Mouse (Mus musculus): Measurements from ENCODE around the gene Clybl. TPM values are rescaled to one million over a fixed set of nuclear protein-coding genes. Genes with fewer than 3 reads are reported as not detected.

Gene Clybl
- polyA plus RNA-seq, 1 experiment, result 2.0 TPM

DNA sequence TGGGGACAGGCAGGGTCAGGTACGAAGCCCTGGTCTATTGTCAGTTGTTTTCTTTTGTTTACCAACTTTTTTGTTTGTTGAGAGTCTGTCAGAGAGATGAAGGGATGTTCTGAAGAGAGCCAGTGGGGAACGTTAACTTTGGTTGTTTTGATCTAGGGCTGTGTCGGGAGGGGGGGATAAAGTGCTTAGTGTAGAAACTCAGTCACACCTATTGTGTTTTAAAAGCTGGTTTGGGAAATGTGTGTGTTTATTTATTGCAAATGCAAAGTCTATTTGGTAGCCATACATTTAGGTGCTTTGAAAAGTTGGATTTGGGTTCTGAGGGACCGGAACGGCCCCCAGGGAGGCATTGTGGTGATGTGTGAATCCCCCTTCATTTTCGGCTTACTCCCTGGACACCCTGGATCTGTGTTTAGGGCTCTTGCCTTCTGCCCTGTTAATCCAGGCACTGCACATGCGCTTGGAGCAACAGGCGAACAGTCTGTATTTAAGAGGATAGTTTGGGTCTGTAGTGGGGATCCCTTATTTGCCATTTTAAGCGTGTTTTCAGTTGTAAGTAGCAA, 99.6 kb downstream of the Clybl start:
- no peak overlapping the region for H3K27ac ChIP-seq (ENCODE audit: control insufficient read depth, insufficient read depth, low read depth, low read length)
- H3K4me3 ChIP-seq (ENCODE audit: control insufficient read depth, low read depth, low read length), result no peak overlapping the region
- TF ChIP-seq CTCF (IDR thresholded peaks at IDR 0.05; ENCODE audit: control insufficient read depth, insufficient read depth, insufficient replicate concordance, low read depth, low read length), result no peak
- no peak for TF ChIP-seq POLR2A (IDR thresholded peaks at IDR 0.05; ENCODE audit: control insufficient read depth, low read depth, low read length)
- H3K36me3 ChIP-seq (ENCODE audit: control insufficient read depth, insufficient read depth, low read length), result no peaks in the 10 kb centered on the region
- H3K4me1 ChIP-seq (ENCODE audit: control insufficient read depth, insufficient read depth, low read length), result no peaks in the 10 kb centered on the region
- H3K27me3 ChIP-seq (ENCODE audit: control insufficient read depth, insufficient read depth, low read length), result no peaks in the 10 kb centered on the region

DNA sequence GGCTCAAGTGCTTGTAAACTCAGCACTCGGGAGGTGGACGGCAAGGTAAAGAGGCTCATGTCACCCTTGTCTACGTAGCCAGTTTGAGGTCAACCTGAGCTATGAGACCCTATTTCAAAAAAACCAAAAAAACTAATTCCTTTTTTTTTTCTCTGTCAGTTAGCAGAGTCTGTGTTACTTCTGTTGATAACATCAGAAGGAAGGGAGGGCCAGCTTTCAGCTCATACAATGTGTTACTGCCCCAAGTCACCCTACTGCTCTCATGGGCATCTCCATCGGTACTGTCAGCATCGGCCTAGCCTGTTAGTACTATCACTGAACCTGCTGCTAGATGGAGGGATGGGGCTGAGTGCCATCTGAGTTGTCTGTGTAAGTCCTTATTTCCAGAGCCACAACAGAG, 102.5 kb downstream of the Clybl start:
- no peaks in the 10 kb centered on the region for H3K36me3 ChIP-seq (ENCODE audit: control insufficient read depth, insufficient read depth, low read length)
- no peak for TF ChIP-seq POLR2A (IDR thresholded peaks at IDR 0.05; ENCODE audit: control insufficient read depth, low read depth, low read length)
- no peak for TF ChIP-seq CTCF (IDR thresholded peaks at IDR 0.05; ENCODE audit: control insufficient read depth, insufficient read depth, insufficient replicate concordance, low read depth, low read length)
- no peak overlapping the region for H3K27ac ChIP-seq (ENCODE audit: control insufficient read depth, insufficient read depth, low read depth, low read length)
- H3K4me3 ChIP-seq (ENCODE audit: control insufficient read depth, low read depth, low read length), result no peak overlapping the region
- no peaks in the 10 kb centered on the region for H3K4me1 ChIP-seq (ENCODE audit: control insufficient read depth, insufficient read depth, low read length)
- H3K27me3 ChIP-seq (ENCODE audit: control insufficient read depth, insufficient read depth, low read length), result no peaks in the 10 kb centered on the region

DNA sequence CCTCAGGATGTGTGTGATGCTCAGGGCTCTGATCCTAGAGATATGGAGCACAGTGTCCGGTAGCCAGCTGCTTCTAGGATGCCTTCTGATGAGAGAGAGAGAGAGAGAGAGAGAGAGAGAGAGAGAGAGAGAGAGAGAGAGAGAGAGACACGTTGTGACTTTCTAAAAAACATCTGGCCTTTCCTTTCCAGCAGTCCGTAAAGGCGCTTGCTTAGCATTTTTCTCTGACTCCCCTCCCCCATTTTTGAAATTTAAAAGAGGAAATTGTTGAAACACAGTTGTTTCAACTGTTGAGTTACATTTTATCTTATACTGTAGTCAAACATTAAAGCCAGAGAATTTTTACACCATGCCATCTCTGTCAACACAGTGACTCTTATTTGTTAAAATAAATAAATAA, 114.9 kb downstream of the Clybl start:
- H3K27me3 ChIP-seq (ENCODE audit: control insufficient read depth, insufficient read depth, low read length), result no peaks in the 10 kb centered on the region
- no peaks in the 10 kb centered on the region for H3K4me1 ChIP-seq (ENCODE audit: control insufficient read depth, insufficient read depth, low read length)
- H3K27ac ChIP-seq (ENCODE audit: control insufficient read depth, insufficient read depth, low read depth, low read length), result no peak overlapping the region
- H3K36me3 ChIP-seq (ENCODE audit: control insufficient read depth, insufficient read depth, low read length), result no peaks in the 10 kb centered on the region
- H3K4me3 ChIP-seq (ENCODE audit: control insufficient read depth, low read depth, low read length), result no peak overlapping the region
- TF ChIP-seq POLR2A (IDR thresholded peaks at IDR 0.05; ENCODE audit: control insufficient read depth, low read depth, low read length), result no peak
- no peak for TF ChIP-seq CTCF (IDR thresholded peaks at IDR 0.05; ENCODE audit: control insufficient read depth, insufficient read depth, insufficient replicate concordance, low read depth, low read length)

DNA sequence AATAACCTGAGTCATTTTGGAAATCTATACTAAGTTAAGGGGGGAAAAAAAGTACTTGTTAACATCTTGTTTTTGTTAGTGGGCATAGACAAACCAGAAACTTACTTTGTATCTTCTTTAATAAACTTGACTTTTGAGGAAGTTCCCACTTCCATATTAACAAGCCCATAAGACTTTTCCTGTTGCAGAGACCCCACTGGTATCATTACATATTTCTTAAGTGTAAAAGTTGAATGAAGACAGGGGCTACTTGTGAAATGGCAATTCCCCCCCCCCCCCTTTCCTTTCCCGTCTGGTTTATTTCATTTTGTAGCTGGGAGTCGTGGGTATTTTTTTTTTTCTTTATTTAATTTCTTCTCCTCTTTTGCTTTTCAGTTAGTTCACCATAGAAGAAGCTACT, 115.4 kb downstream of the Clybl start:
- Histone ChIP-seq H3K27me3 (ENCODE audit: control insufficient read depth, insufficient read depth, low read length) (no peaks in the 10 kb centered on the region), H3K36me3 (ENCODE audit: control insufficient read depth, insufficient read depth, low read length) (no peaks in the 10 kb centered on the region), H3K4me3 (ENCODE audit: control insufficient read depth, low read depth, low read length) (no peak overlapping the region), H3K27ac (ENCODE audit: control insufficient read depth, insufficient read depth, low read depth, low read length) (no peak overlapping the region), H3K4me1 (ENCODE audit: control insufficient read depth, insufficient read depth, low read length) (no peaks in the 10 kb centered on the region)
- TF ChIP-seq CTCF (IDR thresholded peaks at IDR 0.05; ENCODE audit: control insufficient read depth, insufficient read depth, insufficient replicate concordance, low read depth, low read length) (no peak), POLR2A (IDR thresholded peaks at IDR 0.05; ENCODE audit: control insufficient read depth, low read depth, low read length) (no peak)

DNA sequence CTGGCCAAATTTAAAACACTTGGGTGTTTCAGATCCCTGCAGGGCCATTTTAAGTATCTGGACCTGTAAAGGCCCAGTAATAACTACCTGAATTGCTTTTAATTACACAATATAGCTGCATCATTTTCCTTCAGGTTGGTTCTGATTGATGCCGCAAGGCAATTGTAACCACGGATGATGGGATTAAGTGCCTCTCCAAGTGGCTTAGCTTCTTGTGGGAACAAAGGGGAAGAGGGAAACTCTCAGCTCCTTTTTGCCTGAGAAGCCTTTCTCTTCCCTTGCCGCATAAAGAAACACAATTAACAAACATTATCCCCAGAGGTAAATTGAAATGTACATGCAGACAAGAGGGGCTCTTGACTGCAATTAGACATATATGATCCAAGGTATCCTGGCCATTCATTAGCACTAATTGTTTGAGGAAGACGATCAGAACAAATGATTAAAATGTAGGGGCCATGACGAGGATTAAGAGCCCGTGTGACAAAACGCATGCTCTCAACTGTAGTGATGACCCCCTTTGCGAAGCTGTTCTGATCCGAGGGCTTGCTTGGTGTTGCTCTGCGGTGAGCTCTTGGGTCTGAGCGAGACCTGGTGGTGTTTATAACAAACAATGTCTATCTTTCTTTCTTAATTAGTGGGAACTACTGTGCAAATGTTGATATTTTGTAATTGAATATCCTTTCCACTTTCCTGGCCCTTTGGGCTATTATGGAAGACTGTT, 116.0 kb downstream of the Clybl start:
- Histone ChIP-seq H3K36me3 (ENCODE audit: control insufficient read depth, insufficient read depth, low read length) (no peaks in the 10 kb centered on the region), H3K4me1 (ENCODE audit: control insufficient read depth, insufficient read depth, low read length) (no peaks in the 10 kb centered on the region), H3K4me3 (ENCODE audit: control insufficient read depth, low read depth, low read length) (no peak overlapping the region), H3K27ac (ENCODE audit: control insufficient read depth, insufficient read depth, low read depth, low read length) (no peak overlapping the region), H3K27me3 (ENCODE audit: control insufficient read depth, insufficient read depth, low read length) (no peaks in the 10 kb centered on the region)
- TF ChIP-seq CTCF (IDR thresholded peaks at IDR 0.05; ENCODE audit: control insufficient read depth, insufficient read depth, insufficient replicate concordance, low read depth, low read length) (no peak), POLR2A (IDR thresholded peaks at IDR 0.05; ENCODE audit: control insufficient read depth, low read depth, low read length) (no peak)

DNA sequence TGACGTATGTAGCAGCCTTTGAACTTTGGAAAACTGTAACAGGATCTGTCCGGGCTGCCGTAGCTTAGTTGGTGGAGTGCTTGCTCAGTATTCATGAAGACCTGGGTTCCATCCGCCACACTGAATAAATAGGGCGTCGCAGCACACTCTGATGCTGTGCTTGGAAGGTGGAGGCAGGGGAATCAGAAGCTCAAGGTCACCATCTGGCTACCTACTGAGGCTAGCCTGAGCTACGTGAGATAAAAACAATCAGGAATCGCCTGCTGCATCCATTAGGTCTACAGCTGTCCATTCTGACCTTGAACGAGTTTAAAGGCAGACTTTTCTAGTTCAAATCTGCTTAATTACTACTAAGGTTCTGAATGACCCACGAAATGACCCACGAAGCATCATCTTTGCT, 118.8 kb downstream of the Clybl start:
- Histone ChIP-seq H3K27ac (ENCODE audit: control insufficient read depth, insufficient read depth, low read depth, low read length) (no peak overlapping the region), H3K4me3 (ENCODE audit: control insufficient read depth, low read depth, low read length) (no peak overlapping the region), H3K4me1 (ENCODE audit: control insufficient read depth, insufficient read depth, low read length) (no peaks in the 10 kb centered on the region), H3K27me3 (ENCODE audit: control insufficient read depth, insufficient read depth, low read length) (no peaks in the 10 kb centered on the region), H3K36me3 (ENCODE audit: control insufficient read depth, insufficient read depth, low read length) (no peaks in the 10 kb centered on the region)
- no peak for TF ChIP-seq CTCF (IDR thresholded peaks at IDR 0.05; ENCODE audit: control insufficient read depth, insufficient read depth, insufficient replicate concordance, low read depth, low read length)
- TF ChIP-seq POLR2A (IDR thresholded peaks at IDR 0.05; ENCODE audit: control insufficient read depth, low read depth, low read length), result no peak

DNA sequence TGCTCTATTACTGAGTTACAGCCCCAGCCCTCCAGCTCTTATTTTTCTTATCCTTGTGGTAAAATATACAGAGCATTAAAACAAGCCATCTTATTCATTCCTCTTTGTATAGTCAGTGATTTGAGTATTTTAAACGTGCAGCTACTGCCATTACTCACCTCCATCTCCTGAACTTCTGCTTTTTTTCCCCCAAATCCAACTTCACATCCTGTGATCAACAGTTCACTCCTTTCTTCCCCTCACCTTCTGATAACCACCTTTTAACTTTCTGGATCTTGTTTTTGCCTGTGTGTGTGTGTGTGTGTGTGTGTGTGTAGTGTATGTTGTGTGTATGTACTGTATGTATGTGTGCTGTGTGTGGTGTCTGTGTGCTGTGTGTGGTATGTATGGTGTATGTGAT, 122.3 kb downstream of the Clybl start:
- Histone ChIP-seq H3K4me3 (ENCODE audit: control insufficient read depth, low read depth, low read length) (no peak overlapping the region), H3K36me3 (ENCODE audit: control insufficient read depth, insufficient read depth, low read length) (no peaks in the 10 kb centered on the region), H3K27me3 (ENCODE audit: control insufficient read depth, insufficient read depth, low read length) (no peaks in the 10 kb centered on the region), H3K4me1 (ENCODE audit: control insufficient read depth, insufficient read depth, low read length) (no peaks in the 10 kb centered on the region), H3K27ac (ENCODE audit: control insufficient read depth, insufficient read depth, low read depth, low read length) (no peak overlapping the region)
- TF ChIP-seq CTCF (IDR thresholded peaks at IDR 0.05; ENCODE audit: control insufficient read depth, insufficient read depth, insufficient replicate concordance, low read depth, low read length) (no peak), POLR2A (IDR thresholded peaks at IDR 0.05; ENCODE audit: control insufficient read depth, low read depth, low read length) (no peak)

All from testis, adult 2 months (tissue).